Mouse (Mus musculus) intestine, postnatal 0 days (tissue): ENCODE results near the gene Gzmn. TPM values are rescaled to one million over a fixed set of nuclear protein-coding genes. Genes with fewer than 3 reads are reported as not detected.
"Not testable (repeated sequence)": the region's sequence is repeated elsewhere in the genome, so short reads cannot be mapped to it uniquely, and the experiment has no call there.

ENCODE experiments used
- ATAC-seq: fragments of 200-750 bp; cut with Nextera tagmentation; 2 replicates; pipeline ENCODE4 v1.8.0; 2017; ENCODE audit warnings: mild to moderate bottlenecking, moderate TSS enrichment, moderate library complexity
- H3K27ac ChIP-seq: fragments of 300-500 bp; sonication (generic); 2 replicates; pipeline ENCODE4 v1.5.1; 2014; ENCODE audit warnings: mild to moderate bottlenecking, low read depth, low read length, moderate library complexity
- H3K27me3 ChIP-seq: fragments of 300-500 bp; sonication (generic); replicated peaks from 2 replicates; pipeline ENCODE4 v1.6.1; 2014; ENCODE audit warnings: low read length, mixed read lengths; ENCODE audit not compliant: control insufficient read depth, insufficient read depth
- H3K36me3 ChIP-seq: fragments of 300-500 bp; sonication (generic); 2 replicates; pipeline ENCODE4 v1.6.1; 2014; ENCODE audit warnings: mild to moderate bottlenecking, moderate library complexity; ENCODE audit not compliant: control insufficient read depth, insufficient read depth
- H3K4me1 ChIP-seq: fragments of 300-500 bp; sonication (generic); replicated peaks from 2 replicates; pipeline ENCODE4 v1.6.1; 2014; ENCODE audit warnings: antibody characterized with exemption, low read length, mixed read lengths; ENCODE audit not compliant: control insufficient read depth, insufficient read depth
- H3K4me2 ChIP-seq: fragments of 300-500 bp; sonication (generic); replicated peaks from 2 replicates; pipeline ENCODE4 v1.6.1; 2014; ENCODE audit warnings: low read depth, mild to moderate bottlenecking, moderate library complexity
- H3K4me3 ChIP-seq: fragments of 300-500 bp; sonication (generic); 2 replicates; pipeline ENCODE4 v1.5.1; 2014; ENCODE audit warnings: low read depth, low read length
- H3K9ac ChIP-seq: fragments of 300-500 bp; sonication (generic); 2 replicates; pipeline ENCODE4 v1.6.1; 2014; ENCODE audit warnings: mild to moderate bottlenecking, low read depth, low read length
- H3K9me3 ChIP-seq: fragments of 300-500 bp; sonication (generic); 2 replicates; pipeline ENCODE4 v1.6.1; 2016; ENCODE audit warnings: mixed run types; ENCODE audit not compliant: control insufficient read depth
- CTCF ChIP-seq: sonication (generic); IDR thresholded peaks from 2 replicates; pipeline ENCODE4 v1.5.1; 2016; ENCODE audit warnings: low read depth, mild to moderate bottlenecking, control low read depth, antibody characterized with exemption, moderate library complexity
- WGBS: fragments of 180-500 bp; shearing (Covaris S2); extraction: QIAGEN DNeasy Blood & Tissue Kit; methylation state at CpG from one replicate; pipeline ENCODE4 v1.1.7; 2014; 5-methylcytosine and 5-hydroxymethylcytosine counted together
- polyA plus RNA-seq: library from polyadenylated mRNA; unstranded; fragments of >200 nt; fragmentation: Nextera tagmentation; extraction: Ambion mirVana; gene quantifications from 2 replicates; pipeline ENCODE4 v1.2.1, GENCODE M21; 2015

Gzmn gene
- polyA plus RNA-seq = not detected in 2 replicates

GRCm38 (mm10) chr14:56174499-56174898, at the start of gene Gzmn:
Gene Gzmn (minus strand): TSS chr14:56174599.
- Histone ChIP-seq H3K36me3 (no peaks in the 10 kb centered on the region), H3K27me3 (no peaks in the 10 kb centered on the region)

GRCm38 (mm10) chr14:56211317-56211716, 36.9 kb upstream of the Gzmn start, which contains the start of gene Gzmf:
Gene Gzmf (minus strand): TSS chr14:56211417.
- H3K9ac ChIP-seq = no peak within 1 kb of the TSS
- H3K27me3 ChIP-seq = no peaks in the 10 kb centered on the region
- H3K9me3 ChIP-seq = no peaks in the 10 kb centered on the region
- WGBS = 91% methylated on average over 4 of the region's 4 CpGs
- no peak within 1 kb of the TSS for H3K4me3 ChIP-seq
- no peak for TF ChIP-seq CTCF
- H3K27ac ChIP-seq = no peak within 1 kb of the TSS
- ATAC-seq = no peak
- H3K4me2 ChIP-seq = no peak within 1 kb of the TSS
- H3K36me3 ChIP-seq = no peaks in the 10 kb centered on the region
- H3K4me1 ChIP-seq = no peaks in the 10 kb centered on the region

More at GRCm38 (mm10) chr14:56174499-56174898, at the start of gene Gzmn:
- H3K4me3 ChIP-seq = no peak within 1 kb of the TSS
- ATAC-seq = no peak
- no peak within 1 kb of the TSS for H3K27ac ChIP-seq
- no peak within 1 kb of the TSS for H3K9ac ChIP-seq
- no peak within 1 kb of the TSS for H3K4me2 ChIP-seq
- no peaks in the 10 kb centered on the region for H3K4me1 ChIP-seq
- no peak for TF ChIP-seq CTCF
- 86% methylated on average over 5 of the region's 5 CpGs for WGBS
- H3K9me3 ChIP-seq = no peaks in the 10 kb centered on the region

GRCm38 (mm10) chr14:56205613-56206012, 31.2 kb upstream of the Gzmn start:
- Histone ChIP-seq H3K4me3 (no peak overlapping the region), H3K4me1 (no peaks in the 10 kb centered on the region), H3K27ac (no peak overlapping the region), H3K9me3 (no peaks in the 10 kb centered on the region), H3K4me2 (no peak overlapping the region), H3K9ac (no peak overlapping the region), H3K36me3 (no peaks in the 10 kb centered on the region), H3K27me3 (no peaks in the 10 kb centered on the region)
- no peak for TF ChIP-seq CTCF
- ATAC-seq = no peak
- WGBS = 96% methylated on average over 1 of the region's 1 CpGs

- 32% methylated on average over 5 of the region's 5 CpGs for WGBS
- not testable (repeated sequence) for H3K4me2 ChIP-seq, H3K4me3 ChIP-seq, H3K27ac ChIP-seq, H3K36me3 ChIP-seq, ATAC-seq, H3K4me1 ChIP-seq, H3K9me3 ChIP-seq, H3K9ac ChIP-seq, H3K27me3 ChIP-seq
- peak; percentile 68 for TF ChIP-seq CTCF
Observed at GRCm38 (mm10) chr14:56205021-56205420, 30.6 kb upstream of the Gzmn start.

DNA sequence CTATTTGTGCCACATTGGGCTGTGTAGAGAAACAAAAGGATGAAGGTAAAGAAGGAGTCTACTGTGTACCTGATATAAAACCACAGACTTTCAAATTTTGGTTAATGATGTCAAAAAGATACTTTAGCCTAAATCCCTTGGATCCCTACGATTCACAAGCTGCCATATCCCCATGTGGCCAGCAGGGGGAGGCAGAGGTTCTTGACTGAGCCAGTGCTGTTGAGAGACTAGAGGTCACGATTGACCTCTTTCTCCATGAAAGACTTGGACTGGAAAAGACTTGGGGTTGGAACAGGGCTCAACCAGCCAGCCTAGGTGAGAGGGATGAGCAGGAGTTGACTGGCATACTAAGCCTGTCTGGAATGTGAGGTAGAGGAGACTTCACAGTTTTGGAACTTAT, 29.6 kb upstream of the Gzmn start:
- peak; percentile 91 for TF ChIP-seq CTCF
- WGBS = 4% methylated on average over 2 of the region's 2 CpGs
- no peak for ATAC-seq

DNA sequence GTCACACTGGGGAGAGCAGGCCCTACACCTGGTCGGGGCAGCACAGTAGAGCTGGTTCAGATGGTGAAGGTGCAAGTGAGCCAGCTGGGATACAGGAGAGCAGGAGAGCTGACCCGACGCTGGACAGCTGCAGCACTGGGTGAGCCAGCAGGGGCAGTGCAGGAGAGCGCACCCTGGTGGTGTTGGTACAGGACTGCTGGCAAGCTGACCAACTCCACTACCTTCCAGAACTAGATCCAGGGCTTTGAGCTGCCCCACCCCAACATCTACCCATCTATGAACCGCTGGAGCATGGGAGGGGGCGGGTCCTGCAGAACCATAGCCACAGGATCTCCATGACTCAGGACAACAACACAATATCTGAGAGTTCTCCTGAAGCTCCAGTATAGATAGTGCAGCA, 12.5 kb upstream of the Gzmn start:
- H3K36me3 ChIP-seq = no peaks in the 10 kb centered on the region
- no peak overlapping the region for H3K4me2 ChIP-seq
- H3K27me3 ChIP-seq = no peaks in the 10 kb centered on the region
- 52% methylated on average over 6 of the region's 6 CpGs for WGBS
- H3K4me1 ChIP-seq = no peaks in the 10 kb centered on the region
- TF ChIP-seq CTCF = peak; percentile 39
- H3K4me3 ChIP-seq = no peak overlapping the region
- no peaks in the 10 kb centered on the region for H3K9me3 ChIP-seq
- no peak for ATAC-seq
- no peak overlapping the region for H3K9ac ChIP-seq
- H3K27ac ChIP-seq = no peak overlapping the region

More for the DNA sequence above, 29.6 kb upstream of the Gzmn start:
- Histone ChIP-seq H3K4me3 (no peak overlapping the region), H3K9ac (no peak overlapping the region), H3K27me3 (no peaks in the 10 kb centered on the region), H3K4me2 (no peak overlapping the region), H3K27ac (no peak overlapping the region), H3K36me3 (no peaks in the 10 kb centered on the region), H3K9me3 (no peaks in the 10 kb centered on the region), H3K4me1 (no peaks in the 10 kb centered on the region)

GRCm38 (mm10) chr14:56186521-56186920, 12.1 kb upstream of the Gzmn start:
- Histone ChIP-seq H3K36me3 (no peaks in the 10 kb centered on the region), H3K4me2 (no peak overlapping the region), H3K27me3 (no peaks in the 10 kb centered on the region), H3K9me3 (no peaks in the 10 kb centered on the region), H3K4me3 (no peak overlapping the region), H3K4me1 (no peaks in the 10 kb centered on the region), H3K27ac (no peak overlapping the region), H3K9ac (no peak overlapping the region)
- no peak for ATAC-seq
- WGBS = 71% methylated on average over 5 of the region's 5 CpGs
- TF ChIP-seq CTCF = no peak
